8 mouse cellular contexts compared by ENCODE assay signal in genomic region chr7:98102488-98102887, GRCm38 (mm10). TPM values are rescaled to one million over a fixed set of nuclear protein-coding genes. Genes with fewer than 3 reads are reported as not detected.
DNase-seq lines count a peak whose midpoint lies in the region; ATAC-seq and TF ChIP-seq lines count a peak whose summit lies in the region.

No protein-coding gene starts in this region.

- H3K36me3 ChIP-seq in lung, embryonic 14.5 days (ENCODE audit: insufficient read depth): no peaks in the 10 kb centered on the region
- H3K36me3 ChIP-seq in forebrain, embryonic 14.5 days (ENCODE audit: control insufficient read depth, insufficient read depth, low read length): peaks cover 2% of the 10 kb centered on the region
- H3K36me3 ChIP-seq in limb, embryonic 13.5 days: peaks cover 7% of the 10 kb centered on the region
- H3K36me3 ChIP-seq in stomach, embryonic 14.5 days (ENCODE audit: control insufficient read depth, insufficient read depth, low read length): no peaks in the 10 kb centered on the region
- no peaks in the 10 kb centered on the region for H3K36me3 ChIP-seq in kidney, adult 2 months (ENCODE audit: control insufficient read depth, insufficient read depth, low read length)

- 93% methylated on average over 11 of the region's 11 CpGs for WGBS in lung, embryonic 14.5 days
- WGBS in forebrain, embryonic 14.5 days: 95% methylated on average over 11 of the region's 11 CpGs
- 95% methylated on average over 11 of the region's 11 CpGs for WGBS in limb, embryonic 13.5 days
- WGBS in stomach, embryonic 14.5 days: 94% methylated on average over 11 of the region's 11 CpGs
- 96% methylated on average over 11 of the region's 11 CpGs for WGBS in kidney, adult 2 months

- H3K27me3 ChIP-seq in lung, embryonic 14.5 days (ENCODE audit: insufficient read depth, low read length): no peaks in the 10 kb centered on the region
- H3K27me3 ChIP-seq in forebrain, embryonic 14.5 days (replicated peaks; ENCODE audit: control insufficient read depth, insufficient read depth, low read length): no peaks in the 10 kb centered on the region
- H3K27me3 ChIP-seq in limb, embryonic 13.5 days: no peaks in the 10 kb centered on the region
- H3K27me3 ChIP-seq in stomach, embryonic 14.5 days (ENCODE audit: control insufficient read depth, insufficient read depth, low read length): no peaks in the 10 kb centered on the region
- no peaks in the 10 kb centered on the region for H3K27me3 ChIP-seq in kidney, adult 2 months (replicated peaks; ENCODE audit: control insufficient read depth, insufficient read depth, low read length)

- 0 out of 2 replicates have a peak, but pooled peaks cover 5% of the 10 kb centered on the region for H3K4me1 ChIP-seq in lung, embryonic 14.5 days (ENCODE audit: insufficient read depth)
- peaks cover 5% of the 10 kb centered on the region; the same call in 1 of the 2 replicates for H3K4me1 ChIP-seq in forebrain, embryonic 14.5 days (ENCODE audit: control insufficient read depth, insufficient read depth, low read length)
- H3K4me1 ChIP-seq in limb, embryonic 13.5 days: peaks cover 9% of the 10 kb centered on the region
- 0 out of 2 replicates have a peak, but pooled peaks cover 2% of the 10 kb centered on the region for H3K4me1 ChIP-seq in stomach, embryonic 14.5 days (ENCODE audit: control insufficient read depth, insufficient read depth, low read length)
- H3K4me1 ChIP-seq in kidney, adult 2 months (ENCODE audit: control insufficient read depth, insufficient read depth, low read length): peaks cover 25% of the 10 kb centered on the region

- no peaks in the 10 kb centered on the region for H3K9me3 ChIP-seq in lung, embryonic 14.5 days (ENCODE audit: low read depth, low read length)
- H3K9me3 ChIP-seq in forebrain, embryonic 14.5 days (replicated peaks; ENCODE audit: control insufficient read depth, low read length): no peaks in the 10 kb centered on the region
- no peaks in the 10 kb centered on the region for H3K9me3 ChIP-seq in limb, embryonic 13.5 days
- H3K9me3 ChIP-seq in stomach, embryonic 14.5 days (ENCODE audit: control insufficient read depth, low read depth, low read length): no peaks in the 10 kb centered on the region

- ATAC-seq in lung, embryonic 14.5 days (ENCODE audit: insufficient read depth): peak; percentile 22; the same call in 1 of the 2 replicates
- peak; percentile 26 for ATAC-seq in forebrain, embryonic 14.5 days
- ATAC-seq in limb, embryonic 13.5 days (ENCODE audit: low FRiP score, low read depth): 0 out of 2 replicates have a peak, but pooled peaks have one; percentile 28
- ATAC-seq in stomach, embryonic 14.5 days (ENCODE audit: insufficient number of reproducible peaks, insufficient read depth, low FRiP score, low read depth): no peak

- H3K27ac ChIP-seq in lung, embryonic 14.5 days (ENCODE audit: low read depth): no peak overlapping the region
- H3K27ac ChIP-seq in forebrain, embryonic 14.5 days (ENCODE audit: low read depth, low read length): peak overlapping the region; percentile 63; the same call in 1 of the 2 replicates
- H3K27ac ChIP-seq in limb, embryonic 13.5 days: peak overlapping the region; percentile 58; the same call in 1 of the 2 replicates
- no peak overlapping the region for H3K27ac ChIP-seq in stomach, embryonic 14.5 days (ENCODE audit: low read length)
- no peak overlapping the region; the same call in 1 of the 2 replicates for H3K27ac ChIP-seq in kidney, adult 2 months (ENCODE audit: insufficient read depth, low read depth, low read length)

- DNase-seq in lung, embryonic 14.5 days: no peak
- no peak for DNase-seq in lung, postnatal 14 days
- DNase-seq in forebrain, embryonic 14.5 days (ENCODE audit: low spot score): no peak
- no peak for DNase-seq in right cerebral cortex, postnatal 36 days (ENCODE audit: low spot score in 2 of 2)
- no peak for DNase-seq in kidney, postnatal 25 days
- no peak for DNase-seq in kidney, adult 2 months

- H3K4me3 ChIP-seq in lung, embryonic 14.5 days (ENCODE audit: low read depth, low read length): no peak overlapping the region
- H3K4me3 ChIP-seq in forebrain, embryonic 14.5 days (ENCODE audit: low read depth, low read length): peak overlapping the region; percentile 21; the same call in 1 of the 2 replicates
- H3K4me3 ChIP-seq in limb, embryonic 13.5 days: no peak overlapping the region
- H3K4me3 ChIP-seq in stomach, embryonic 14.5 days (ENCODE audit: low read depth, low read length): no peak overlapping the region
- no peak overlapping the region for H3K4me3 ChIP-seq in kidney, adult 2 months (ENCODE audit: insufficient read depth, low read depth, low read length)

- no peak for TF ChIP-seq POLR2A in kidney, adult 2 months (IDR thresholded peaks at IDR 0.05; ENCODE audit: low read depth, low read length)

- H3K9ac ChIP-seq in lung, embryonic 14.5 days: peak overlapping the region; percentile 54
- peak overlapping the region; percentile 62 for H3K9ac ChIP-seq in forebrain, embryonic 14.5 days (ENCODE audit: low read length)
- H3K9ac ChIP-seq in limb, embryonic 13.5 days: peak overlapping the region; percentile 57; the same call in 1 of the 2 replicates
- peak overlapping the region; percentile 28; the same call in 1 of the 2 replicates for H3K9ac ChIP-seq in stomach, embryonic 14.5 days (replicated peaks; ENCODE audit: low read depth, low read length)

- peak overlapping the region; percentile 60 for H3K4me2 ChIP-seq in lung, embryonic 14.5 days
- peak overlapping the region; percentile 54 for H3K4me2 ChIP-seq in forebrain, embryonic 14.5 days (ENCODE audit: low read length)
- H3K4me2 ChIP-seq in limb, embryonic 13.5 days (replicated peaks): peak overlapping the region; percentile 60
- peak overlapping the region; percentile 42; the same call in 1 of the 2 replicates for H3K4me2 ChIP-seq in stomach, embryonic 14.5 days (replicated peaks; ENCODE audit: low read depth, low read length)

- no peak for TF ChIP-seq CTCF in lung, embryonic 14.5 days (IDR thresholded peaks at IDR 0.05; ENCODE audit: low read depth)
- no peak for TF ChIP-seq CTCF in kidney, adult 2 months (conservative IDR thresholded peaks at IDR 0.05; ENCODE audit: insufficient read depth, insufficient read length, low read depth, low read length)

RNA-seq across cellular contexts. Expression of gene Myo7a, which starts 16.8 kb away (rescaled TPM):
- 15.0 and 15.3 TPM in 2 replicates for polyA plus RNA-seq in lung, embryonic 14.5 days (2014; fragmentation: Nextera tagmentation; extraction: Ambion mirVana)
- polyA plus RNA-seq in forebrain, embryonic 14.5 days (2014; fragmentation: Nextera tagmentation; extraction: Ambion mirVana): 7.7 and 10.7 TPM in 2 replicates
- polyA plus RNA-seq in limb, embryonic 13.5 days (2015; fragmentation: Nextera tagmentation; extraction: Ambion mirVana): 11.0 and 12.2 TPM in 2 replicates
- polyA plus RNA-seq in stomach, embryonic 14.5 days (2014; fragmentation: Nextera tagmentation; extraction: Ambion mirVana): 10.1 and 12.7 TPM in 2 replicates
- 24.6 and 29.8 TPM in 2 replicates for polyA plus RNA-seq in kidney, adult 2 months (2012; rRNA removed)

RNA-seq across cellular contexts. Expression of gene Omp, which starts 42.8 kb away (rescaled TPM):
- 0.33 TPM in 1 of 2 replicates, not detected in the other for polyA plus RNA-seq in lung, embryonic 14.5 days (2014; fragmentation: Nextera tagmentation; extraction: Ambion mirVana)
- 0.30 and 0.32 TPM in 2 replicates for polyA plus RNA-seq in forebrain, embryonic 14.5 days (2014; fragmentation: Nextera tagmentation; extraction: Ambion mirVana)
- 0.25 and 0.37 TPM in 2 replicates for polyA plus RNA-seq in limb, embryonic 13.5 days (2015; fragmentation: Nextera tagmentation; extraction: Ambion mirVana)
- polyA plus RNA-seq in stomach, embryonic 14.5 days (2014; fragmentation: Nextera tagmentation; extraction: Ambion mirVana): 0.33 TPM in 1 of 2 replicates, not detected in the other
- 0.53 and 1.3 TPM in 2 replicates for polyA plus RNA-seq in kidney, adult 2 months (2012; rRNA removed)

Comparison
In these comparisons a context has a peak if more than half of its experiments do, and no peak if none do; other contexts are left out.
1. H3K27ac ChIP-seq: peak in forebrain, embryonic 14.5 days (single experiment) and limb, embryonic 13.5 days (single experiment); none in lung, embryonic 14.5 days (single experiment), stomach, embryonic 14.5 days (single experiment) and kidney, adult 2 months (single experiment).
2. Peak in every context shown above with its lines, with median percentiles within 50 percentile points of each other: H3K4me2 ChIP-seq and H3K9ac ChIP-seq.